Mouse (Mus musculus) right cerebral cortex, adult 2 months (tissue): ENCODE measurements around the gene Ackr1.
A peak's percentile ranks its signal among the peaks of the same experiment; 100 is the strongest.
"Not testable (repeated sequence)": the region's sequence is repeated elsewhere in the genome, so short reads cannot be mapped to it uniquely, and the experiment has no call there.

Experiments
- DNase-seq, 2 experiments: peaks; one replicate each; pipeline ENCODE4 v3.0.0; 2021 to 2022; ENCODE audit warnings: low spot score in 2 of 2

Gene Ackr1

GRCm38 (mm10) chr1:173349192-173349591 is 15.6 kb upstream of the Ackr1 start:
- no peak for DNase-seq

- DNase-seq, result no peak
Observed at GRCm38 (mm10) chr1:173348527-173348926, 15.0 kb upstream of the Ackr1 start.

- DNase-seq, result no peak
Observed at GRCm38 (mm10) chr1:173345112-173345511, 11.6 kb upstream of the Ackr1 start.

GRCm38 (mm10) chr1:173343934-173344333 is 10.4 kb upstream of the Ackr1 start:
- DNase-seq, result no peak

- no peak for DNase-seq
Observed at GRCm38 (mm10) chr1:173342425-173342824, 8.9 kb upstream of the Ackr1 start.

GRCm38 (mm10) chr1:173339543-173339942 is 6.0 kb upstream of the Ackr1 start:
- peak; percentile 78 to 80 for DNase-seq

GRCm38 (mm10) chr1:173337008-173337407 is 3.5 kb upstream of the Ackr1 start:
- peak; percentile 58 to 64 for DNase-seq

- DNase-seq, result no peak
Observed at GRCm38 (mm10) chr1:173335903-173336302, 2.4 kb upstream of the Ackr1 start.

- no peak for DNase-seq
Observed at GRCm38 (mm10) chr1:173332418-173332817, 1.1 kb downstream of the Ackr1 start.

GRCm38 (mm10) chr1:173329743-173330142 is 3.8 kb downstream of the Ackr1 start:
- no peak for DNase-seq

GRCm38 (mm10) chr1:173329185-173329584 is 4.4 kb downstream of the Ackr1 start:
- DNase-seq, result no peak

GRCm38 (mm10) chr1:173328446-173328845 is 5.1 kb downstream of the Ackr1 start:
- DNase-seq, result no peak

- no peak for DNase-seq
Observed at GRCm38 (mm10) chr1:173326552-173326951, 7.0 kb downstream of the Ackr1 start.

- no peak for DNase-seq
Observed at GRCm38 (mm10) chr1:173325395-173325794, 8.2 kb downstream of the Ackr1 start.

GRCm38 (mm10) chr1:173324961-173325360 is 8.6 kb downstream of the Ackr1 start:
- DNase-seq, result no peak

- peak in 1 of 2 experiments; percentile 69 for DNase-seq
Observed at GRCm38 (mm10) chr1:173323839-173324585, 9.5 kb downstream of the Ackr1 start.

- DNase-seq, result no peak
Observed at GRCm38 (mm10) chr1:173322249-173322627, 11.3 kb downstream of the Ackr1 start.

GRCm38 (mm10) chr1:173321593-173322248 is 11.8 kb downstream of the Ackr1 start:
- no peak for DNase-seq

- no peak for DNase-seq
Observed at GRCm38 (mm10) chr1:173317925-173318477, 15.5 kb downstream of the Ackr1 start.

- no peak for DNase-seq
Observed at GRCm38 (mm10) chr1:173315725-173316124, 17.8 kb downstream of the Ackr1 start.

GRCm38 (mm10) chr1:173313535-173314050 is 20.0 kb downstream of the Ackr1 start:
- DNase-seq, result not testable (repeated sequence)

GRCm38 (mm10) chr1:173302795-173303194 is 30.8 kb downstream of the Ackr1 start:
- DNase-seq, result not testable (repeated sequence)
